Mouse (Mus musculus): ENCODE data around the gene Lix1. TPM values are rescaled to one million over a fixed set of nuclear protein-coding genes. Genes with fewer than 3 reads are reported as not detected.
"Not testable (repeated sequence)": the region's sequence is repeated elsewhere in the genome, so short reads cannot be mapped to it uniquely, and the experiment has no call there.

The Lix1 gene
- total RNA-seq, 2 experiments from 2014 or later = not detected

- no peak for ATAC-seq (replicated peaks; ENCODE audit: low FRiP score, low TSS enrichment, poor library complexity, severe bottlenecking)
Observed at GRCm38 (mm10) chr17:17454573-17454972, 52.1 kb downstream of the Lix1 start.

GRCm38 (mm10) chr17:17485789-17486188 is 83.3 kb downstream of the Lix1 start:
- no peak for ATAC-seq (replicated peaks; ENCODE audit: low FRiP score, low TSS enrichment, poor library complexity, severe bottlenecking)

GRCm38 (mm10) chr17:17490820-17491621 is 88.5 kb downstream of the Lix1 start:
- no peak for ATAC-seq (replicated peaks; ENCODE audit: low FRiP score, low TSS enrichment, poor library complexity, severe bottlenecking)

GRCm38 (mm10) chr17:17491622-17492001 is 89.1 kb downstream of the Lix1 start:
- no peak for ATAC-seq (replicated peaks; ENCODE audit: low FRiP score, low TSS enrichment, poor library complexity, severe bottlenecking)

- no peak for ATAC-seq (replicated peaks; ENCODE audit: low FRiP score, low TSS enrichment, poor library complexity, severe bottlenecking)
Observed at GRCm38 (mm10) chr17:17492116-17492515, 89.6 kb downstream of the Lix1 start.

GRCm38 (mm10) chr17:17496234-17496633 is 93.8 kb downstream of the Lix1 start:
- ATAC-seq (replicated peaks; ENCODE audit: low FRiP score, low TSS enrichment, poor library complexity, severe bottlenecking) = not testable (repeated sequence)

- no peak for ATAC-seq (replicated peaks; ENCODE audit: low FRiP score, low TSS enrichment, poor library complexity, severe bottlenecking)
Observed at GRCm38 (mm10) chr17:17496730-17497129, 94.3 kb downstream of the Lix1 start.

GRCm38 (mm10) chr17:17498848-17499247 is 96.4 kb downstream of the Lix1 start:
- no peak for ATAC-seq (replicated peaks; ENCODE audit: low FRiP score, low TSS enrichment, poor library complexity, severe bottlenecking)

GRCm38 (mm10) chr17:17499278-17499677 is 96.8 kb downstream of the Lix1 start:
- no peak for ATAC-seq (replicated peaks; ENCODE audit: low FRiP score, low TSS enrichment, poor library complexity, severe bottlenecking)

GRCm38 (mm10) chr17:17506677-17507076 is 104.2 kb downstream of the Lix1 start:
- ATAC-seq (replicated peaks; ENCODE audit: low FRiP score, low TSS enrichment, poor library complexity, severe bottlenecking) = no peak

Other genes with a start within 250 kb of the Lix1 start
- 40.4 and 47.6 TPM in 2 replicates for gene Riok2, start 28.4 kb upstream of the Lix1 start, total RNA-seq (2014; fragmentation: Nextera tagmentation)
- gene Riok2, start 28.4 kb upstream of the Lix1 start, total RNA-seq (2017) = 81.0 and 88.3 TPM in 2 replicates
- 34.2 and 39.9 TPM in 2 replicates for gene Lnpep, start 222.4 kb downstream of the Lix1 start, total RNA-seq (2014; fragmentation: Nextera tagmentation)
- 40.1 and 53.3 TPM in 2 replicates for gene Lnpep, start 222.4 kb downstream of the Lix1 start, total RNA-seq (2017)